Mouse (Mus musculus): Measurements from ENCODE around the gene Sh3bgrl2. TPM values are rescaled to one million over a fixed set of nuclear protein-coding genes. Genes with fewer than 3 reads are reported as not detected.

Sh3bgrl2 gene
- total and polyA plus RNA-seq, 3 experiments = not detected

- no peak overlapping the region for H3K4me3 ChIP-seq (ENCODE audit: control insufficient read depth in 1 of 2, insufficient read depth in 1 of 2, low read depth in 2 of 2, low read length in 2 of 2)
Measured at GRCm38 (mm10) chr9:83545240-83545639, 2.9 kb upstream of the Sh3bgrl2 start.

GRCm38 (mm10) chr9:83546316-83546715 lies 1.8 kb upstream of the Sh3bgrl2 start:
- Histone ChIP-seq H3K4me1 (ENCODE audit: control insufficient read depth in 1 of 2, insufficient read depth in 2 of 2, low read length in 2 of 2) (no peaks in the 10 kb centered on the region), H3K9ac (ENCODE audit: control insufficient read depth, low read depth, low read length, poor library complexity, severe bottlenecking) (no peak overlapping the region), H3K27ac (ENCODE audit: control insufficient read depth, low read depth, low read length) (no peak overlapping the region), H3K79me2 (ENCODE audit: control insufficient read depth, insufficient read depth, low read length, poor library complexity) (no peaks in the 10 kb centered on the region), H3K4me3 (ENCODE audit: control insufficient read depth in 1 of 2, insufficient read depth in 1 of 2, low read depth in 2 of 2, low read length in 2 of 2) (no peak overlapping the region), H3K36me3 (ENCODE audit: control insufficient read depth in 1 of 2, insufficient read depth in 2 of 2, low read length in 2 of 2) (no peaks in the 10 kb centered on the region), H3K9me3 (replicated peaks; ENCODE audit: insufficient read depth, low read length) (no peaks in the 10 kb centered on the region), H3K27me3 (ENCODE audit: control insufficient read depth in 1 of 2, insufficient read depth in 2 of 2, low read length in 2 of 2) (no peaks in the 10 kb centered on the region; a peak in 1 of 4 replicates)
- DNase-seq (ENCODE audit: low read depth, low spot score) = no peak
- no peak for TF ChIP-seq POLR2AphosphoS2 (IDR thresholded peaks at IDR 0.05; ENCODE audit: low read length)
- TF ChIP-seq MAZ (IDR thresholded peaks at IDR 0.05; ENCODE audit: low read depth, low read length) = no peak
- TF ChIP-seq TAL1 (IDR thresholded peaks at IDR 0.05; ENCODE audit: low read length) = no peak
- no peak for TF ChIP-seq BHLHE40 (IDR thresholded peaks at IDR 0.05; ENCODE audit: borderline replicate concordance, low read depth, low read length)
- TF ChIP-seq MAFK (IDR thresholded peaks at IDR 0.05; ENCODE audit: borderline replicate concordance, low read depth, low read length) = no peak
- no peak for TF ChIP-seq MAX (IDR thresholded peaks at IDR 0.05; ENCODE audit: low read length)
- no peak for TF ChIP-seq ZKSCAN1 (IDR thresholded peaks at IDR 0.05; ENCODE audit: low read depth, low read length)
- no peak for TF ChIP-seq MYB (IDR thresholded peaks at IDR 0.05; ENCODE audit: low read depth, low read length)
- TF ChIP-seq NRF1 (IDR thresholded peaks at IDR 0.05; ENCODE audit: insufficient read depth, low read depth, low read length, poor library complexity, severe bottlenecking) = no peak
- TF ChIP-seq GATA1 (IDR thresholded peaks at IDR 0.05; ENCODE audit: low read depth, low read length) = no peak
- no peak for TF ChIP-seq CHD2 (IDR thresholded peaks at IDR 0.05; ENCODE audit: low read length)
- TF ChIP-seq EP300 (IDR thresholded peaks at IDR 0.05; ENCODE audit: low read depth in 1 of 2, low read length in 2 of 2) = no peak
- no peak for TF ChIP-seq TBP (IDR thresholded peaks at IDR 0.05; ENCODE audit: low read depth, low read length)

More at GRCm38 (mm10) chr9:83545240-83545639, 2.9 kb upstream of the Sh3bgrl2 start:
- no peak for DNase-seq (ENCODE audit: low read depth, low spot score)
- TF ChIP-seq ZC3H11A (IDR thresholded peaks at IDR 0.05; ENCODE audit: low read depth, low read length) = no peak
- no peak for TF ChIP-seq CHD1 (IDR thresholded peaks at IDR 0.05; ENCODE audit: low read depth, low read length)
- TF ChIP-seq MYC (IDR thresholded peaks at IDR 0.05; ENCODE audit: low read depth, low read length) = no peak
- no peak for TF ChIP-seq ZNF384 (IDR thresholded peaks at IDR 0.05; ENCODE audit: low read depth, low read length)
- TF ChIP-seq CHD2 (IDR thresholded peaks at IDR 0.05; ENCODE audit: low read length) = no peak
- TF ChIP-seq JUND (IDR thresholded peaks at IDR 0.05; ENCODE audit: low read depth, low read length) = no peak
- no peak overlapping the region for H3K9ac ChIP-seq (ENCODE audit: control insufficient read depth, low read depth, low read length, poor library complexity, severe bottlenecking)
- H3K4me1 ChIP-seq (ENCODE audit: control insufficient read depth in 1 of 2, insufficient read depth in 2 of 2, low read length in 2 of 2) = no peaks in the 10 kb centered on the region
- no peak overlapping the region for H3K27ac ChIP-seq (ENCODE audit: control insufficient read depth, low read depth, low read length)
- no peaks in the 10 kb centered on the region for H3K36me3 ChIP-seq (ENCODE audit: control insufficient read depth in 1 of 2, insufficient read depth in 2 of 2, low read length in 2 of 2)
- no peaks in the 10 kb centered on the region for H3K9me3 ChIP-seq (replicated peaks; ENCODE audit: insufficient read depth, low read length)
- no peaks in the 10 kb centered on the region; a peak in 1 of 4 replicates for H3K27me3 ChIP-seq (ENCODE audit: control insufficient read depth in 1 of 2, insufficient read depth in 2 of 2, low read length in 2 of 2)
- no peaks in the 10 kb centered on the region for H3K79me2 ChIP-seq (ENCODE audit: control insufficient read depth, insufficient read depth, low read length, poor library complexity)

All from MEL (cell line).